Mouse (Mus musculus): ENCODE results near the gene Spire2. TPM values are rescaled to one million over a fixed set of nuclear protein-coding genes. Genes with fewer than 3 reads are reported as not detected.
A peak's percentile ranks its signal among the peaks of the same experiment; 100 is the strongest.

Spire2 gene
- polyA plus RNA-seq, 1 experiment from 2014 or later = 0.89 TPM

GRCm38 (mm10) chr8:123298301-123298700 is 34.2 kb upstream of the Spire2 start:
- Histone ChIP-seq H3K9ac (ENCODE audit: low read depth, low read length) (no peak overlapping the region), H3K27ac (ENCODE audit: low read length) (no peak overlapping the region), H3K27me3 (replicated peaks; ENCODE audit: control insufficient read depth, insufficient read depth, low read length) (no peaks in the 10 kb centered on the region), H3K9me3 (ENCODE audit: control insufficient read depth, low read length) (no peaks in the 10 kb centered on the region), H3K4me2 (ENCODE audit: low read depth, low read length) (no peak overlapping the region), H3K4me1 (ENCODE audit: control insufficient read depth, insufficient read depth, low read length) (no peaks in the 10 kb centered on the region), H3K36me3 (ENCODE audit: control insufficient read depth, insufficient read depth, low read length) (no peaks in the 10 kb centered on the region), H3K4me3 (ENCODE audit: low read length) (no peak overlapping the region)
- 93% methylated on average over 11 of the region's 11 CpGs for WGBS
- no peak for ATAC-seq

GRCm38 (mm10) chr8:123308738-123309137 is 23.8 kb upstream of the Spire2 start:
- Histone ChIP-seq H3K4me3 (ENCODE audit: low read length) (no peak overlapping the region), H3K27me3 (replicated peaks; ENCODE audit: control insufficient read depth, insufficient read depth, low read length) (no peaks in the 10 kb centered on the region), H3K9ac (ENCODE audit: low read depth, low read length) (no peak overlapping the region), H3K27ac (ENCODE audit: low read length) (no peak overlapping the region), H3K9me3 (ENCODE audit: control insufficient read depth, low read length) (no peaks in the 10 kb centered on the region), H3K4me2 (ENCODE audit: low read depth, low read length) (no peak overlapping the region), H3K36me3 (ENCODE audit: control insufficient read depth, insufficient read depth, low read length) (0 out of 2 replicates have a peak, but pooled peaks cover 3% of the 10 kb centered on the region), H3K4me1 (ENCODE audit: control insufficient read depth, insufficient read depth, low read length) (no peaks in the 10 kb centered on the region)
- ATAC-seq = no peak
- WGBS = 74% methylated on average over 4 of the region's 4 CpGs

GRCm38 (mm10) chr8:123317781-123318466 is 14.6 kb upstream of the Spire2 start:
- Histone ChIP-seq H3K4me1 (ENCODE audit: control insufficient read depth, insufficient read depth, low read length) (peaks cover 2% of the 10 kb centered on the region; the same call in 1 of the 2 replicates), H3K27me3 (replicated peaks; ENCODE audit: control insufficient read depth, insufficient read depth, low read length) (no peaks in the 10 kb centered on the region), H3K9ac (ENCODE audit: low read depth, low read length) (peak overlapping the region; percentile 75), H3K4me3 (ENCODE audit: low read length) (peak overlapping the region; percentile 76), H3K36me3 (ENCODE audit: control insufficient read depth, insufficient read depth, low read length) (no peaks in the 10 kb centered on the region), H3K4me2 (ENCODE audit: low read depth, low read length) (peak overlapping the region; percentile 82), H3K9me3 (ENCODE audit: control insufficient read depth, low read length) (no peaks in the 10 kb centered on the region), H3K27ac (ENCODE audit: low read length) (no peak overlapping the region)
- ATAC-seq = peak; percentile 91
- WGBS = 5% methylated on average over 21 of the region's 21 CpGs

- under 1% methylated on average over 24 of the region's 24 CpGs for WGBS
- H3K4me2 ChIP-seq (ENCODE audit: low read depth, low read length) = peak within 1 kb of the TSS; percentile 82
- peak within 1 kb of the TSS; percentile 76 for H3K4me3 ChIP-seq (ENCODE audit: low read length)
- peak; percentile 100 for ATAC-seq
- H3K27me3 ChIP-seq (replicated peaks; ENCODE audit: control insufficient read depth, insufficient read depth, low read length) = no peaks in the 10 kb centered on the region
- no peaks in the 10 kb centered on the region for H3K36me3 ChIP-seq (ENCODE audit: control insufficient read depth, insufficient read depth, low read length)
- peaks cover 2% of the 10 kb centered on the region; the same call in 1 of the 2 replicates for H3K4me1 ChIP-seq (ENCODE audit: control insufficient read depth, insufficient read depth, low read length)
- peak within 1 kb of the TSS; percentile 31; the same call in 1 of the 2 replicates for H3K27ac ChIP-seq (ENCODE audit: low read length)
- H3K9me3 ChIP-seq (ENCODE audit: control insufficient read depth, low read length) = no peaks in the 10 kb centered on the region
- peak within 1 kb of the TSS; percentile 75 for H3K9ac ChIP-seq (ENCODE audit: low read depth, low read length)
These were observed 14.0 kb upstream of the Spire2 start, which contains the start of gene Fanca for GRCm38 (mm10) chr8:123318467-123318911. Fanca (minus strand) TSS chr8:123318576.

- no peak overlapping the region for H3K4me2 ChIP-seq (ENCODE audit: low read depth, low read length)
These were observed 12.9 kb upstream of the Spire2 start for GRCm38 (mm10) chr8:123319522-123320164.

DNA sequence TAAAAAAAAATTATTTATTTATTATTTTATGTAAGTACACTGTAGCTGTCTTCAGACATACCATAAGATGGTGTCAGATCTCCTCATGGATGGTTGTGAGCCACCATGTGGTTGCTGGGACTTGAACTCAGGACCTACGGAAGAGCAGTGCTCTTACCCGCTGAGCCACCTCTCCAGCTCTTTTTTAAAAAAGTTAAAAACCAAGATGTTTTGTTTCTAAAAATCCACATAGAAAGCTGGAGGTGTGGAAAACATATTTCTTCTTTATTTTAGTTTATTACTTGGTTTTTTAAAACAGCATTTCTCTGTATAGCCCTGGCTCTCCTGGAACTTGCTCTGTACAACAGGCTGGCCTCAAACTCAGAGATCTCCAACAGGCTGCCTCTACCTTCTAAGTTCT is 4.0 kb upstream of the Spire2 start:
- no peaks in the 10 kb centered on the region for H3K36me3 ChIP-seq (ENCODE audit: control insufficient read depth, insufficient read depth, low read length)
- H3K4me1 ChIP-seq (ENCODE audit: control insufficient read depth, insufficient read depth, low read length) = peaks cover 16% of the 10 kb centered on the region; the same call in 1 of the 2 replicates
- H3K9ac ChIP-seq (ENCODE audit: low read depth, low read length) = no peak overlapping the region
- H3K27me3 ChIP-seq (replicated peaks; ENCODE audit: control insufficient read depth, insufficient read depth, low read length) = no peaks in the 10 kb centered on the region
- no peak overlapping the region for H3K4me3 ChIP-seq (ENCODE audit: low read length)
- H3K9me3 ChIP-seq (ENCODE audit: control insufficient read depth, low read length) = no peaks in the 10 kb centered on the region
- no peak for ATAC-seq
- 94% methylated on average over 2 of the region's 2 CpGs for WGBS
- H3K27ac ChIP-seq (ENCODE audit: low read length) = no peak overlapping the region
- no peak overlapping the region for H3K4me2 ChIP-seq (ENCODE audit: low read depth, low read length)

More at GRCm38 (mm10) chr8:123319522-123320164, 12.9 kb upstream of the Spire2 start:
- Histone ChIP-seq H3K9ac (ENCODE audit: low read depth, low read length) (no peak overlapping the region), H3K9me3 (ENCODE audit: control insufficient read depth, low read length) (no peaks in the 10 kb centered on the region), H3K27me3 (replicated peaks; ENCODE audit: control insufficient read depth, insufficient read depth, low read length) (no peaks in the 10 kb centered on the region), H3K36me3 (ENCODE audit: control insufficient read depth, insufficient read depth, low read length) (no peaks in the 10 kb centered on the region), H3K4me3 (ENCODE audit: low read length) (no peak overlapping the region), H3K4me1 (ENCODE audit: control insufficient read depth, insufficient read depth, low read length) (peaks cover 2% of the 10 kb centered on the region; the same call in 1 of the 2 replicates), H3K27ac (ENCODE audit: low read length) (no peak overlapping the region)
- 34% methylated on average over 7 of the region's 7 CpGs for WGBS
- no peak for ATAC-seq

DNA sequence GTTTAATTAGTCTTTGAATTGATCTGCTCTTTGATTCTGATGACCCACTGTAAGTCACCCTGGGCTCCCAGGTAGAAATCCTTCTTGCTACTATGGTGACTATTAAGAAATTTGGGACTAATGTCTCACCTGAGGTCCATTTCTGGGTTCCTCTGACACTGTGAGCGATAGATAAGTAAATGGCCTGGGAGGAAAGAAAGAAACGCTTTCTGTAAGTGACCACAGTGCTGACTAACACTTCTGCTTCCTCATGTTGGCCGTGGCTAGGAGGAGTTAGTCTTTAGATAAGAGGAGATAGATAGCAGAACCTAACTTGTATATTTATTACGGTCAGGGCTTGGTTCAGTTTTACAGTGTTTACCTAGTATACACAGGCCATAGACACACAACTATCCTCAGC is 3.2 kb upstream of the Spire2 start:
- ATAC-seq = no peak
- H3K9ac ChIP-seq (ENCODE audit: low read depth, low read length) = no peak overlapping the region
- no peak overlapping the region for H3K4me3 ChIP-seq (ENCODE audit: low read length)
- H3K27ac ChIP-seq (ENCODE audit: low read length) = no peak overlapping the region
- no peaks in the 10 kb centered on the region for H3K27me3 ChIP-seq (replicated peaks; ENCODE audit: control insufficient read depth, insufficient read depth, low read length)
- H3K36me3 ChIP-seq (ENCODE audit: control insufficient read depth, insufficient read depth, low read length) = no peaks in the 10 kb centered on the region
- WGBS = 58% methylated on average over 4 of the region's 4 CpGs
- peaks cover 16% of the 10 kb centered on the region for H3K4me1 ChIP-seq (ENCODE audit: control insufficient read depth, insufficient read depth, low read length)
- no peaks in the 10 kb centered on the region for H3K9me3 ChIP-seq (ENCODE audit: control insufficient read depth, low read length)
- H3K4me2 ChIP-seq (ENCODE audit: low read depth, low read length) = no peak overlapping the region

GRCm38 (mm10) chr8:123329961-123330360 is 2.6 kb upstream of the Spire2 start:
- Histone ChIP-seq H3K9me3 (ENCODE audit: control insufficient read depth, low read length) (no peaks in the 10 kb centered on the region), H3K36me3 (ENCODE audit: control insufficient read depth, insufficient read depth, low read length) (no peaks in the 10 kb centered on the region), H3K27ac (ENCODE audit: low read length) (no peak overlapping the region), H3K4me3 (ENCODE audit: low read length) (no peak overlapping the region), H3K9ac (ENCODE audit: low read depth, low read length) (no peak overlapping the region), H3K27me3 (replicated peaks; ENCODE audit: control insufficient read depth, insufficient read depth, low read length) (no peaks in the 10 kb centered on the region), H3K4me2 (ENCODE audit: low read depth, low read length) (no peak overlapping the region), H3K4me1 (ENCODE audit: control insufficient read depth, insufficient read depth, low read length) (peaks cover 20% of the 10 kb centered on the region)
- no peak for ATAC-seq
- WGBS = 64% methylated on average over 5 of the region's 5 CpGs

GRCm38 (mm10) chr8:123330701-123331100 is 1.8 kb upstream of the Spire2 start:
- no peak overlapping the region for H3K4me3 ChIP-seq (ENCODE audit: low read length)
- no peak overlapping the region for H3K4me2 ChIP-seq (ENCODE audit: low read depth, low read length)
- no peak overlapping the region for H3K9ac ChIP-seq (ENCODE audit: low read depth, low read length)
- no peak for ATAC-seq
- no peak overlapping the region for H3K27ac ChIP-seq (ENCODE audit: low read length)
- WGBS = 68% methylated on average over 6 of the region's 6 CpGs
- H3K36me3 ChIP-seq (ENCODE audit: control insufficient read depth, insufficient read depth, low read length) = no peaks in the 10 kb centered on the region
- no peaks in the 10 kb centered on the region for H3K27me3 ChIP-seq (replicated peaks; ENCODE audit: control insufficient read depth, insufficient read depth, low read length)
- H3K9me3 ChIP-seq (ENCODE audit: control insufficient read depth, low read length) = no peaks in the 10 kb centered on the region
- H3K4me1 ChIP-seq (ENCODE audit: control insufficient read depth, insufficient read depth, low read length) = peaks cover 20% of the 10 kb centered on the region

Measured in intestine, embryonic 16.5 days (tissue).